Mouse (Mus musculus): ENCODE data around the gene Anp32e. TPM values are rescaled to one million over a fixed set of nuclear protein-coding genes. Genes with fewer than 3 reads are reported as not detected.
A peak's percentile ranks its signal among the peaks of the same experiment; 100 is the strongest.
"Not testable (repeated sequence)": the region's sequence is repeated elsewhere in the genome, so short reads cannot be mapped to it uniquely, and the experiment has no call there.

Gene Anp32e
- polyA plus RNA-seq, 1 experiment from 2014 or later: 178 TPM

GRCm38 (mm10) chr3:95932566-95932965 is 3.5 kb downstream of the Anp32e start:
- H3K9me3 ChIP-seq: no peaks in the 10 kb centered on the region
- no peak overlapping the region for H3K4me2 ChIP-seq (replicated peaks)
- ATAC-seq: no peak
- no peak overlapping the region for H3K4me3 ChIP-seq (replicated peaks)
- 0 out of 2 replicates have a peak, but pooled peaks cover 9% of the 10 kb centered on the region for H3K4me1 ChIP-seq (replicated peaks)
- 88% methylated on average over 7 of the region's 7 CpGs for WGBS
- H3K27ac ChIP-seq: no peak overlapping the region
- no peak overlapping the region for H3K9ac ChIP-seq
- peaks cover 31% of the 10 kb centered on the region for H3K36me3 ChIP-seq
- no peaks in the 10 kb centered on the region for H3K27me3 ChIP-seq (replicated peaks)

GRCm38 (mm10) chr3:95933111-95933750 is 4.2 kb downstream of the Anp32e start:
- Histone ChIP-seq H3K4me3 (replicated peaks) (no peak overlapping the region), H3K27ac (no peak overlapping the region), H3K4me2 (replicated peaks) (no peak overlapping the region), H3K9ac (no peak overlapping the region), H3K9me3 (no peaks in the 10 kb centered on the region), H3K27me3 (replicated peaks) (no peaks in the 10 kb centered on the region), H3K4me1 (replicated peaks) (0 out of 2 replicates have a peak, but pooled peaks cover 9% of the 10 kb centered on the region), H3K36me3 (peaks cover 38% of the 10 kb centered on the region)
- WGBS: 94% methylated on average over 7 of the region's 7 CpGs
- no peak for ATAC-seq

GRCm38 (mm10) chr3:95934448-95934847 is 5.4 kb downstream of the Anp32e start:
- ATAC-seq: no peak
- peaks cover 50% of the 10 kb centered on the region for H3K36me3 ChIP-seq
- 91% methylated on average over 1 of the region's 1 CpGs for WGBS

GRCm38 (mm10) chr3:95938217-95938616 is 9.2 kb downstream of the Anp32e start:
- WGBS: 95% methylated on average over 8 of the region's 8 CpGs
- no peak overlapping the region for H3K4me3 ChIP-seq (replicated peaks)

More at GRCm38 (mm10) chr3:95934448-95934847, 5.4 kb downstream of the Anp32e start:
- Histone ChIP-seq H3K9ac (no peak overlapping the region), H3K4me2 (replicated peaks) (no peak overlapping the region), H3K4me3 (replicated peaks) (no peak overlapping the region), H3K4me1 (replicated peaks) (0 out of 2 replicates have a peak, but pooled peaks cover 9% of the 10 kb centered on the region), H3K9me3 (no peaks in the 10 kb centered on the region), H3K27me3 (replicated peaks) (no peaks in the 10 kb centered on the region), H3K27ac (no peak overlapping the region)

GRCm38 (mm10) chr3:95938835-95939234 is 9.8 kb downstream of the Anp32e start:
- Histone ChIP-seq H3K36me3 (peaks cover 60% of the 10 kb centered on the region), H3K4me3 (replicated peaks) (no peak overlapping the region), H3K4me1 (replicated peaks) (no peaks in the 10 kb centered on the region), H3K4me2 (replicated peaks) (no peak overlapping the region), H3K9me3 (no peaks in the 10 kb centered on the region), H3K9ac (no peak overlapping the region), H3K27ac (no peak overlapping the region), H3K27me3 (replicated peaks) (no peaks in the 10 kb centered on the region)
- WGBS: 94% methylated on average over 15 of the region's 15 CpGs
- ATAC-seq: no peak

More at GRCm38 (mm10) chr3:95938217-95938616, 9.2 kb downstream of the Anp32e start:
- Histone ChIP-seq H3K4me1 (replicated peaks) (no peaks in the 10 kb centered on the region), H3K9ac (no peak overlapping the region), H3K4me2 (replicated peaks) (no peak overlapping the region), H3K36me3 (peaks cover 65% of the 10 kb centered on the region), H3K27me3 (replicated peaks) (no peaks in the 10 kb centered on the region), H3K27ac (no peak overlapping the region), H3K9me3 (no peaks in the 10 kb centered on the region)
- ATAC-seq: no peak

- no peaks in the 10 kb centered on the region for H3K27me3 ChIP-seq (replicated peaks)
- peaks cover 42% of the 10 kb centered on the region for H3K36me3 ChIP-seq
- no peak for ATAC-seq
- H3K9me3 ChIP-seq: no peaks in the 10 kb centered on the region
- H3K9ac ChIP-seq: no peak overlapping the region
- no peak overlapping the region for H3K4me2 ChIP-seq (replicated peaks)
- no peak overlapping the region for H3K27ac ChIP-seq
- no peak overlapping the region for H3K4me3 ChIP-seq (replicated peaks)
- 88% methylated on average over 6 of the region's 6 CpGs for WGBS
- no peaks in the 10 kb centered on the region for H3K4me1 ChIP-seq (replicated peaks)
Observed at GRCm38 (mm10) chr3:95942749-95943148, 13.7 kb downstream of the Anp32e start.

GRCm38 (mm10) chr3:95943226-95943625 is 14.2 kb downstream of the Anp32e start:
- H3K4me2 ChIP-seq (replicated peaks): no peak overlapping the region
- H3K4me3 ChIP-seq (replicated peaks): no peak overlapping the region
- peaks cover 37% of the 10 kb centered on the region for H3K36me3 ChIP-seq
- H3K9ac ChIP-seq: no peak overlapping the region
- H3K27me3 ChIP-seq (replicated peaks): no peaks in the 10 kb centered on the region
- 93% methylated on average over 7 of the region's 7 CpGs for WGBS
- no peak for ATAC-seq
- no peaks in the 10 kb centered on the region for H3K4me1 ChIP-seq (replicated peaks)
- no peaks in the 10 kb centered on the region for H3K9me3 ChIP-seq
- no peak overlapping the region for H3K27ac ChIP-seq

GRCm38 (mm10) chr3:95944742-95945141 is 15.7 kb downstream of the Anp32e start:
- H3K4me2 ChIP-seq (replicated peaks): no peak overlapping the region
- no peak overlapping the region for H3K4me3 ChIP-seq (replicated peaks)
- no peaks in the 10 kb centered on the region for H3K27me3 ChIP-seq (replicated peaks)
- H3K27ac ChIP-seq: no peak overlapping the region
- H3K4me1 ChIP-seq (replicated peaks): no peaks in the 10 kb centered on the region
- H3K36me3 ChIP-seq: peaks cover 24% of the 10 kb centered on the region
- no peak overlapping the region for H3K9ac ChIP-seq
- WGBS: 83% methylated on average over 8 of the region's 8 CpGs
- no peak for ATAC-seq
- no peaks in the 10 kb centered on the region for H3K9me3 ChIP-seq

GRCm38 (mm10) chr3:95945731-95946240 is 16.7 kb downstream of the Anp32e start:
- Histone ChIP-seq H3K4me1 (replicated peaks) (no peaks in the 10 kb centered on the region), H3K4me3 (replicated peaks) (no peak overlapping the region), H3K27ac (no peak overlapping the region), H3K4me2 (replicated peaks) (no peak overlapping the region), H3K9ac (no peak overlapping the region), H3K36me3 (peaks cover 24% of the 10 kb centered on the region), H3K27me3 (replicated peaks) (no peaks in the 10 kb centered on the region), H3K9me3 (no peaks in the 10 kb centered on the region)
- no peak for ATAC-seq
- WGBS: 89% methylated on average over 14 of the region's 14 CpGs

- Histone ChIP-seq H3K4me2 (replicated peaks) (no peak overlapping the region), H3K9me3 (no peaks in the 10 kb centered on the region), H3K27me3 (replicated peaks) (no peaks in the 10 kb centered on the region), H3K36me3 (peaks cover 9% of the 10 kb centered on the region; the same call in 1 of the 2 replicates), H3K4me3 (replicated peaks) (no peak overlapping the region), H3K4me1 (replicated peaks) (no peaks in the 10 kb centered on the region), H3K27ac (no peak overlapping the region), H3K9ac (no peak overlapping the region)
- 85% methylated on average over 5 of the region's 5 CpGs for WGBS
- ATAC-seq: no peak
Observed at GRCm38 (mm10) chr3:95948325-95948724, 19.3 kb downstream of the Anp32e start.

GRCm38 (mm10) chr3:95950763-95951551 is 21.9 kb downstream of the Anp32e start:
- peaks cover under 1% of the 10 kb centered on the region; the same call in 1 of the 2 replicates for H3K36me3 ChIP-seq
- peak overlapping the region; percentile 36 for H3K9ac ChIP-seq
- WGBS: 2% methylated on average over 49 of the region's 49 CpGs
- peak; percentile 98 for ATAC-seq
- no peaks in the 10 kb centered on the region for H3K27me3 ChIP-seq (replicated peaks)
- H3K4me3 ChIP-seq (replicated peaks): peak overlapping the region; percentile 56
- peak overlapping the region; percentile 68 for H3K4me2 ChIP-seq (replicated peaks)
- no peaks in the 10 kb centered on the region for H3K4me1 ChIP-seq (replicated peaks)
- H3K27ac ChIP-seq: peak overlapping the region; percentile 93
- no peaks in the 10 kb centered on the region for H3K9me3 ChIP-seq

- not testable (repeated sequence) for H3K9me3 ChIP-seq; H3K4me1 ChIP-seq (replicated peaks); H3K36me3 ChIP-seq; H3K27me3 ChIP-seq (replicated peaks); ATAC-seq
- peak overlapping the region; percentile 93 for H3K27ac ChIP-seq
- peak overlapping the region; percentile 36; the same call in 1 of the 2 replicates for H3K9ac ChIP-seq
- H3K4me3 ChIP-seq (replicated peaks): peak overlapping the region; percentile 56
- WGBS: 65% methylated on average over 12 of the region's 12 CpGs
- H3K4me2 ChIP-seq (replicated peaks): peak overlapping the region; percentile 68
Observed at GRCm38 (mm10) chr3:95951566-95951965, 22.5 kb downstream of the Anp32e start.
